Mouse (Mus musculus): Measurements from ENCODE around the gene Plppr3. TPM values are rescaled to one million over a fixed set of nuclear protein-coding genes. Genes with fewer than 3 reads are reported as not detected.

Gene Plppr3
- total RNA-seq, 2 experiments from 2014 or later: 51.1 to 53.3 TPM

- DNase-seq (ENCODE audit: low spot score in 2 of 2): no peak
- intact Hi-C loops (cut with DNase I): no loop called here
Observed at GRCm38 (mm10) chr10:79832026-79832785, 42.2 kb downstream of the Plppr3 start.

GRCm38 (mm10) chr10:79831583-79831982 is 42.9 kb downstream of the Plppr3 start:
- intact Hi-C loops (cut with DNase I): no loop called here
- no peak for DNase-seq (ENCODE audit: low spot score in 2 of 2)

GRCm38 (mm10) chr10:79824413-79824812 is 50.0 kb downstream of the Plppr3 start:
- intact Hi-C loops (cut with DNase I): loop anchor here (5.0 kb wide), 1 partner anchor 102 kb away; no protein-coding TSS in a partner anchor
- DNase-seq (ENCODE audit: low spot score in 2 of 2): no peak

GRCm38 (mm10) chr10:79823011-79823410 is 51.4 kb downstream of the Plppr3 start:
- intact Hi-C loops (cut with DNase I): loop anchor here (5.0 kb wide), 1 partner anchor 101 kb away; no protein-coding TSS in a partner anchor

GRCm38 (mm10) chr10:79822372-79822771 is 52.1 kb downstream of the Plppr3 start:
- DNase-seq (ENCODE audit: low spot score in 2 of 2): no peak
- intact Hi-C loops (cut with DNase I): loop anchor here (5.0 kb wide), 1 partner anchor 100 kb away; no protein-coding TSS in a partner anchor

More at GRCm38 (mm10) chr10:79823011-79823410, 51.4 kb downstream of the Plppr3 start:
- no peak for DNase-seq (ENCODE audit: low spot score in 2 of 2)

- DNase-seq (ENCODE audit: low spot score in 2 of 2): no peak
- intact Hi-C loops (cut with DNase I): loop anchor here (5.0 kb wide), 1 partner anchor 99 kb away; no protein-coding TSS in a partner anchor
Observed at GRCm38 (mm10) chr10:79821731-79822130, 52.7 kb downstream of the Plppr3 start.

- no peak for DNase-seq (ENCODE audit: low spot score in 2 of 2)
Observed at GRCm38 (mm10) chr10:79820782-79821181, 53.7 kb downstream of the Plppr3 start, which contains the start of gene Misp. TSS of gene Misp (plus strand) at chr10:79820989.

GRCm38 (mm10) chr10:79820277-79820676 is 54.2 kb downstream of the Plppr3 start:
- intact Hi-C loops (cut with DNase I): loop anchor here (5.0 kb wide), 1 partner anchor 98 kb away; no protein-coding TSS in a partner anchor
- DNase-seq (ENCODE audit: low spot score in 2 of 2): no peak

More at GRCm38 (mm10) chr10:79820782-79821181, 53.7 kb downstream of the Plppr3 start, which contains the start of gene Misp:
- intact Hi-C loops (cut with DNase I): loop anchor here (5.0 kb wide), 1 partner anchor 98 kb away; no protein-coding TSS in a partner anchor

GRCm38 (mm10) chr10:79819606-79820005 is 54.8 kb downstream of the Plppr3 start:
- DNase-seq (ENCODE audit: low spot score in 2 of 2): no peak
- intact Hi-C loops (cut with DNase I): loop anchor here (5.0 kb wide), 1 partner anchor 97 kb away; no protein-coding TSS in a partner anchor

GRCm38 (mm10) chr10:79818225-79818624 is 56.2 kb downstream of the Plppr3 start:
- intact Hi-C loops (cut with DNase I): no loop called here
- DNase-seq (ENCODE audit: low spot score in 2 of 2): no peak

GRCm38 (mm10) chr10:79817111-79817510 is 57.3 kb downstream of the Plppr3 start:
- intact Hi-C loops (cut with DNase I): no loop called here

GRCm38 (mm10) chr10:79815671-79816494 is 58.6 kb downstream of the Plppr3 start:
- intact Hi-C loops (cut with DNase I): no loop called here

More at GRCm38 (mm10) chr10:79817111-79817510, 57.3 kb downstream of the Plppr3 start:
- DNase-seq (ENCODE audit: low spot score in 2 of 2): no peak

GRCm38 (mm10) chr10:79814271-79814842 is 60.1 kb downstream of the Plppr3 start:
- intact Hi-C loops (cut with DNase I): no loop called here
- no peak for DNase-seq (ENCODE audit: low spot score in 2 of 2)

More at GRCm38 (mm10) chr10:79815671-79816494, 58.6 kb downstream of the Plppr3 start:
- DNase-seq (ENCODE audit: low spot score in 2 of 2): no peak

- DNase-seq (ENCODE audit: low spot score in 2 of 2): peak; percentile 81 to 86
- intact Hi-C loops (cut with DNase I): loop anchor here (1.0 kb wide), 1 partner anchor 19 kb away; the partner anchor contains the start of gene Palm
Observed at GRCm38 (mm10) chr10:79811736-79812637, 62.4 kb downstream of the Plppr3 start.

Small RNA genes lying within 50 kb of the gene (microRNA-seq; reads per million reads assigned to microRNA genes)
- 0 reads per million in 2 experiments for gene Mir6910

Other genes with a start within 250 kb of the Plppr3 start
- gene Shc2, start 236.7 kb downstream of the Plppr3 start, total RNA-seq (2021): 10 to 100 TPM; 42.2 to 44.4 TPM
- gene Odf3l2, start 228.9 kb downstream of the Plppr3 start, total RNA-seq (2021): under 1 TPM; 0.34 to 0.57 TPM
- not detected for gene Madcam1, start 210.1 kb downstream of the Plppr3 start, total RNA-seq (2021)
- 10 to 100 TPM; 82.0 to 82.8 TPM for gene Tpgs1, start 205.3 kb downstream of the Plppr3 start, total RNA-seq (2021)
- gene Cdc34, start 192.4 kb downstream of the Plppr3 start, total RNA-seq (2021): 10 to 100 TPM; 75.9 to 78.0 TPM
- gene Gzmm, start 185.6 kb downstream of the Plppr3 start, total RNA-seq (2021): 1 to 10 TPM; 1.5 to 2.4 TPM
- gene Bsg, start 170.1 kb downstream of the Plppr3 start, total RNA-seq (2021): 100 to 1,000 TPM; 650 to 673 TPM
- gene Hcn2, start 158.0 kb downstream of the Plppr3 start, total RNA-seq (2021): 100 to 1,000 TPM; 111 to 123 TPM
- 10 to 100 TPM; 42.1 to 45.7 TPM for gene Polrmt, start 128.1 kb downstream of the Plppr3 start, total RNA-seq (2021)
- gene Fgf22, start 119.6 kb downstream of the Plppr3 start, total RNA-seq (2021): 1 to 10 TPM; 2.8 to 4.0 TPM
- gene Rnf126, start 107.7 kb downstream of the Plppr3 start, total RNA-seq (2021): 10 to 100 TPM; 90.9 to 96.0 TPM
- 1 to 10 TPM; 2.2 to 2.4 TPM for gene Fstl3, start 97.4 kb downstream of the Plppr3 start, total RNA-seq (2021)
- gene Prss57, start 83.7 kb downstream of the Plppr3 start, total RNA-seq (2021): 1 to 10 TPM in 1 of 2 experiments, under 1 TPM in 1; 0.62 to 1.1 TPM
- gene Palm, start 81.1 kb downstream of the Plppr3 start, total RNA-seq (2021): 100 to 1,000 TPM; 318 to 348 TPM
- gene Misp, start 53.6 kb downstream of the Plppr3 start, total RNA-seq (2021): 1 to 10 TPM in 1 of 2 experiments, under 1 TPM in 1; 0.62 to 1.7 TPM
- 10 to 100 TPM; 48.5 to 52.3 TPM for gene Ptbp1, start 20.2 kb downstream of the Plppr3 start, total RNA-seq (2021)
- gene Prtn3, start 158 bp downstream of the Plppr3 start, total RNA-seq (2021): 1 to 10 TPM; 1.4 to 2.4 TPM
- not detected for gene Elane, start 11.6 kb upstream of the Plppr3 start, total RNA-seq (2021)
- gene Cfd, start 16.2 kb upstream of the Plppr3 start, total RNA-seq (2021): not detected
- 10 to 100 TPM; 57.5 to 59.8 TPM for gene Med16, start 34.3 kb upstream of the Plppr3 start, total RNA-seq (2021)
- gene Gm26602, start 36.2 kb upstream of the Plppr3 start, total RNA-seq (2021): not detected
- gene Kiss1r, start 42.3 kb upstream of the Plppr3 start, total RNA-seq (2021): 1 to 10 TPM; 7.1 to 7.8 TPM
- 100 to 1,000 TPM; 366 to 394 TPM for gene R3hdm4, start 46.6 kb upstream of the Plppr3 start, total RNA-seq (2021)
- 1 to 10 TPM; 5.4 to 8.6 TPM for gene Arid3a, start 52.4 kb upstream of the Plppr3 start, total RNA-seq (2021)
- 10 to 100 TPM; 41.1 to 49.9 TPM for gene Wdr18, start 85.5 kb upstream of the Plppr3 start, total RNA-seq (2021)
- gene Grin3b, start 96.1 kb upstream of the Plppr3 start, total RNA-seq (2021): under 1 TPM; 0.14 to 0.23 TPM
- 100 to 1,000 TPM; 123 to 124 TPM for gene Tmem259, start 109.7 kb upstream of the Plppr3 start, total RNA-seq (2021)
- 1 to 10 TPM; 6.0 to 8.2 TPM for gene Cnn2, start 114.0 kb upstream of the Plppr3 start, total RNA-seq (2021)
- gene Abca7, start 121.9 kb upstream of the Plppr3 start, total RNA-seq (2021): 10 to 100 TPM; 10.9 to 12.3 TPM
- gene Arhgap45, start 142.0 kb upstream of the Plppr3 start, total RNA-seq (2021): 1 to 10 TPM; 3.6 to 4.0 TPM
- 10 to 100 TPM; 71.3 to 74.8 TPM for gene Polr2e, start 165.2 kb upstream of the Plppr3 start, total RNA-seq (2021)
- 100 to 1,000 TPM; 504 to 528 TPM for gene Gpx4, start 172.5 kb upstream of the Plppr3 start, total RNA-seq (2021)
- 10 to 100 TPM; 17.8 to 17.9 TPM for gene Sbno2, start 230.9 kb upstream of the Plppr3 start, total RNA-seq (2021)
- gene Stk11, start 241.2 kb upstream of the Plppr3 start, total RNA-seq (2021): 10 to 100 TPM; 92.1 to 95.0 TPM